Mouse (Mus musculus): ENCODE measurements around the gene Id1. TPM values are rescaled to one million over a fixed set of nuclear protein-coding genes. Genes with fewer than 3 reads are reported as not detected.

Gene Id1
- polyA plus RNA-seq, 1 experiment from 2014 or later, result 179 TPM

DNA sequence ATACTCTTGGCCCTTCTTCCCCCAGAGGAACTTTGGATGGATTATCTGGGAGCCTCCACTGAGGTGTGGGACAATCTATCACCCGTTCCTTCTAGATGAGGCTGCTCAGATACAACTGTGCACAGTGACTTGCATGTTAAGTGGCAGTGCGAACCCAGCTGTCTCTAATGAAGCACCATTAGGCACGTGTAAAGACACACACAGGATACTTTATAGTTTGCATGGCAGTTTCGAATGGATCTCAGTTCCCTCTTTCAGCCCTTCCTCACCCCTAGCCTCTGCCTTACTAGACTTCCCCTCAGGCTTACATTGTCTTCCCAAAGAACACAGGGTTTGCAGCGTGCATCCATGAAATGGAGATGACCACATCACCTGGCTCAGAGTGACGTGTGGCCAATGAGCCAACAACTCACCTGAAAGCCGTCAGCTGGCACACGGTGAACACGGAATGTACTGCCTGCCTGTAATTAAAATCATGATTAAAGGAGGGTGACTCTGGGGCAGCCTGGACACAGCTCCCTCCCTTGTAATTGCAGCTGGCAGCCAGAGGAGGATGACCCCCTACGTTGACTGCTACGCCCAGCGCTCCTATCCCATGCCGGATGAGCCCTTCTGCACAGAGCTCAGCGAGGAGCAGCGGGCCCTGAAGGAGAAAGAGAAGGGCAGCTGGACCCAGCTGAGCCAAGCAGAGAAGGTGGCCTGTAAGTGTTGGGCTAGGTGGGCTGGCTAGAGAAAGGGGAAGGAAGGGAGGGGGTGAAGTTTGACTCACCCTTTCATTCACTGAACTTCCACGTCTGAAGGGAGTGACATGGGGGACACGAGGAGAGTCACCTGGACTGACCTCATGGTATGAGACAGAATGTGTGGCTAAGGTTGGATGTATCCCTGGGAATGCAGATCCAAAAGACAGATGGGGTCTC is 20.7 kb downstream of the Id1 start:
- no peak overlapping the region for H3K4me3 ChIP-seq
- no peak overlapping the region for H3K4me2 ChIP-seq
- no peak overlapping the region for H3K9ac ChIP-seq
- no peak for ATAC-seq (ENCODE audit: insufficient number of reproducible peaks, insufficient read depth, low FRiP score, low TSS enrichment, low read depth)
- 58% methylated on average over 17 of the region's 17 CpGs for WGBS
- H3K27me3 ChIP-seq, result no peaks in the 10 kb centered on the region
- H3K27ac ChIP-seq, result no peak overlapping the region
- H3K9me3 ChIP-seq, result no peaks in the 10 kb centered on the region
- H3K4me1 ChIP-seq, result peaks cover 22% of the 10 kb centered on the region
- no peaks in the 10 kb centered on the region for H3K36me3 ChIP-seq

DNA sequence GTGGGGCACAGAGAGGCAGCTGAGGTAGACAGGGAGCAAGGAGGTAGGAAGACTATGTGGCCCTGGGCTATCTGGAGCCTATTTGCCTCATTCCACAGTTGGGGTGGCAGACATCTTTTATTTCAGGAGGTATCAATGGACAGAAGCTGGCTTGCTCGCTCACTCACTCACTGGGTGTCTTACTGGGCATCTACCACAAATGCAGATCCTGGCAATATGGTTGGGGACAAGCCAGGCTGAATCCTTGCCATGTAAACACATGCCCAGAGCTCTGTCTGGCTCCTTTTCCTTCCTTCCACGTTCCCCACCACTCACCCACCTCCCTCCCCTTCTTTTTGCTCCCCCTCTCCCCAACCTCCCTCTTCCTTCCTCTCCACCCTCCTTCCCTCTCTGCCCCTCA is 21.4 kb downstream of the Id1 start:
- no peak overlapping the region for H3K4me2 ChIP-seq
- H3K4me1 ChIP-seq, result peaks cover 22% of the 10 kb centered on the region
- H3K36me3 ChIP-seq, result no peaks in the 10 kb centered on the region
- H3K27ac ChIP-seq, result no peak overlapping the region
- WGBS, result 62% methylated on average over 2 of the region's 2 CpGs
- no peak overlapping the region for H3K4me3 ChIP-seq
- no peaks in the 10 kb centered on the region for H3K27me3 ChIP-seq
- H3K9me3 ChIP-seq, result no peaks in the 10 kb centered on the region
- ATAC-seq (ENCODE audit: insufficient number of reproducible peaks, insufficient read depth, low FRiP score, low TSS enrichment, low read depth), result no peak
- no peak overlapping the region for H3K9ac ChIP-seq

DNA sequence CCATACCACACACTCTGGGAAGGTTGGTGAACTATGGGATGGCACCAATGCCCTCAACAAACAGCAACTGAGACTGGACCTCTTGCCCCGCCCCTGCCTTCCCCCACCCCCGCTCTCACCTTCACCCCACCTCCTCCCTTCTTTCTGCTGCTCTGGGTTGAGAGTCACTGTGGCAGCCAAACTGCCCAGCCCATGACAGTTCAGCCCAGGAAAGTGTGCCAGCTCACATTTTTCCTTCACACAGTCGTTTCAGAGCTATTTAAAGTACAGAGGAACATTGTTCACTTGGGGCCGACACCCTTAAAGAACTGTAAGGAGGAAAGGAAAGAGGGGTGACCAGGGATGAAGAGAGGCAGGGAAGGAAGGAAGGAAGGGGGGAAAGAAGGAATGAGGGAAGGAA is 22.3 kb downstream of the Id1 start:
- no peak overlapping the region for H3K27ac ChIP-seq
- no peak overlapping the region for H3K9ac ChIP-seq
- no peak overlapping the region for H3K4me2 ChIP-seq
- H3K4me3 ChIP-seq, result no peak overlapping the region
- no peaks in the 10 kb centered on the region for H3K36me3 ChIP-seq
- peaks cover 22% of the 10 kb centered on the region for H3K4me1 ChIP-seq
- 53% methylated on average over 4 of the region's 4 CpGs for WGBS
- H3K27me3 ChIP-seq, result no peaks in the 10 kb centered on the region
- H3K9me3 ChIP-seq, result no peaks in the 10 kb centered on the region
- no peak for ATAC-seq (ENCODE audit: insufficient number of reproducible peaks, insufficient read depth, low FRiP score, low TSS enrichment, low read depth)

DNA sequence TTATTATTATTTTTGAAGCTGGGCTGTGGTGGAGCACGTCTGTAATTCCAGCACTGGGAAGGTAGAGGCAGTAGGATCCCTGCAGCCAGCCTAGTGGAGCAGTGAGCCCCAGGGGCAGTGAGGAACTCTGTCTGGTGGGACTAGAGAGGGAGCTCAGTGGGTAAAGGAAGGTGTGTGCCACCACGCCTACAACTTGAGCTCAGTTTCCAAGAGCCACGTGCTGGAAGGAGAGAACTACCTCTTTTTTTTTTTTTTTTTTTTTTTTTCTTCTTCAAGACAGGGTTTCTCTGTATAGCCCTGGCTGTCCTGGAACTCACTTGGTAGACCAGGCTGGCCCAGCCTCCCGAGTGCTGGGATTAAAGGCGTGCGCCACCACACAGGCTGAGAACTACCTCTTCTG is 27.3 kb downstream of the Id1 start:
- Histone ChIP-seq H3K27me3 (no peaks in the 10 kb centered on the region), H3K4me3 (no peak overlapping the region), H3K27ac (no peak overlapping the region), H3K9me3 (no peaks in the 10 kb centered on the region), H3K4me1 (peaks cover 27% of the 10 kb centered on the region), H3K4me2 (no peak overlapping the region), H3K9ac (no peak overlapping the region), H3K36me3 (no peaks in the 10 kb centered on the region)
- WGBS, result 73% methylated on average over 6 of the region's 6 CpGs
- no peak for ATAC-seq (ENCODE audit: insufficient number of reproducible peaks, insufficient read depth, low FRiP score, low TSS enrichment, low read depth)

DNA sequence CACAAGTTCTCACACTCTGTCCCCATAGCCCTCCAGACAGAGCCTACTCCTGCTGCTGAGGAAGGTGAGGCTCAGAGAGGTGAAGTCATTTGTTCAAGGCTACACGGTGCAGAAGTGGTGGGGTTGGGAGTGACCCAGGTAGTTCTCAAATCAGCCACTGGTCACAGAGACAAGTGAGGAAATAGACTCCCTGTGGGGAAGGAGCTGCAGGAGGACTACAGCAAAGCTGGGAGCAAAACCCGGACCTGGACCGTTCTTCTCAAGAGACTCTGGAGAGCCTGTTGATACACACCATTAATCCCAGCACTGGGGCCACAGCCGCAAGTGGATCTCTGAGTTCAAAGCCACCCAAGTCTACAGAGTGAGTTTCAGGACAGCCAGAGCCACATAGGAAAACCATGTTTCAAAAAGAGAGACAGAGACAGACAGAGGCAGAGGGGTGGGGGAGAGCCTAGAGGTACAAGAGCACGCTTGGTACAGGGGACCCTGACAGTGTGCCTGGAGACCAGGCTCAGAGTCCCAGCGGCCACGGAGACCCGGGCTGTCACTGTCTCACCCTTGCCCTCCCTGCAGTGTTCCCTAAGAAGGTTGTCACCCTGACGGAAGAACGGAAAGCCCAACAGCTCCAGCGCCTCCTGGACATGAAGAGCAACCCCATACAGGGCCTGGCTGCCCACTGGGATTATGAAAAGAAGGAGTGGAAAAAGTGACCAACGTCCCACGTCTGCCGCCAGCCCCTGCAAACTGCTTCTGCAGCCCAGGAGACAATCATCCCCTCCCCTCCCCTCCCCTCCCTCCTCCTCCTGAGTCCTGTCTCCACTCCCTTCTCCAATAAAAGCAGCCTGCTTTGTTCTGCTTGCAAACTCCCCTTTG is 28.4 kb downstream of the Id1 start:
- Histone ChIP-seq H3K36me3 (no peaks in the 10 kb centered on the region), H3K9ac (no peak overlapping the region), H3K4me2 (peak overlapping the region; percentile 41; the same call in 1 of the 2 replicates), H3K4me1 (peaks cover 27% of the 10 kb centered on the region), H3K4me3 (no peak overlapping the region), H3K9me3 (no peaks in the 10 kb centered on the region), H3K27ac (no peak overlapping the region), H3K27me3 (no peaks in the 10 kb centered on the region)
- WGBS, result 10% methylated on average over 14 of the region's 14 CpGs
- no peak for ATAC-seq (ENCODE audit: insufficient number of reproducible peaks, insufficient read depth, low FRiP score, low TSS enrichment, low read depth)

DNA sequence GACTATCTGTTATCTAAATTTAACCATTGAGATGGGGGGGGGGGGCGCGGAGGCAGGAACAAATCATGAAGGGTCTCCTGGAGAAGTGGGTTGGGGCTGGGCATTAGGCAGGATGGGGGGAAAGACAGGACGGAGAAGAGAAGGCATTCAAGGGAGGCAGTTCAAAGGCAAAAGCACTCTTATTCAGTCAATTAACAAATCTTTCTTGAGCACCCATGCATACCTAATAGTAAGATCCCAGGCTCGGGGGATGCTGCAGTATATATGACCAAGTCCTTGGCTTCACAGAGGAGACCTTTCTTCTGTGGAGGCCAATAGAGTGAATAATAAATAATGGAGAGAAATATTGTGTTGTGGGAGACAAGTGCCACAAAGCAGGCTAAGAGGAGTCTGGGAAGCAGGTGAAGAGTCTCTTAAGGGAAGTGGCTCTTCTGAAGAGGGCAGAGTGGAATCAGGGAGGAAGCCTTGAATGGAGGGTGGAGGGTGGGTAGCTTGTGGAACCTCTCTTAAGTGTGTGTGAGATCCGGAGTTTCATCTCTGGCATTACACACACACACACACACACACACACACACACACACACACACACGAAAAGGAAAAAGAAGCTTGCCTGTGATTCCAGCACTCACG is 29.1 kb downstream of the Id1 start:
- Histone ChIP-seq H3K36me3 (no peaks in the 10 kb centered on the region), H3K9ac (no peak overlapping the region), H3K27ac (no peak overlapping the region), H3K9me3 (no peaks in the 10 kb centered on the region), H3K4me1 (peaks cover 27% of the 10 kb centered on the region), H3K4me3 (no peak overlapping the region), H3K27me3 (no peaks in the 10 kb centered on the region), H3K4me2 (no peak overlapping the region)
- ATAC-seq (ENCODE audit: insufficient number of reproducible peaks, insufficient read depth, low FRiP score, low TSS enrichment, low read depth), result no peak
- 37% methylated on average over 7 of the region's 7 CpGs for WGBS

DNA sequence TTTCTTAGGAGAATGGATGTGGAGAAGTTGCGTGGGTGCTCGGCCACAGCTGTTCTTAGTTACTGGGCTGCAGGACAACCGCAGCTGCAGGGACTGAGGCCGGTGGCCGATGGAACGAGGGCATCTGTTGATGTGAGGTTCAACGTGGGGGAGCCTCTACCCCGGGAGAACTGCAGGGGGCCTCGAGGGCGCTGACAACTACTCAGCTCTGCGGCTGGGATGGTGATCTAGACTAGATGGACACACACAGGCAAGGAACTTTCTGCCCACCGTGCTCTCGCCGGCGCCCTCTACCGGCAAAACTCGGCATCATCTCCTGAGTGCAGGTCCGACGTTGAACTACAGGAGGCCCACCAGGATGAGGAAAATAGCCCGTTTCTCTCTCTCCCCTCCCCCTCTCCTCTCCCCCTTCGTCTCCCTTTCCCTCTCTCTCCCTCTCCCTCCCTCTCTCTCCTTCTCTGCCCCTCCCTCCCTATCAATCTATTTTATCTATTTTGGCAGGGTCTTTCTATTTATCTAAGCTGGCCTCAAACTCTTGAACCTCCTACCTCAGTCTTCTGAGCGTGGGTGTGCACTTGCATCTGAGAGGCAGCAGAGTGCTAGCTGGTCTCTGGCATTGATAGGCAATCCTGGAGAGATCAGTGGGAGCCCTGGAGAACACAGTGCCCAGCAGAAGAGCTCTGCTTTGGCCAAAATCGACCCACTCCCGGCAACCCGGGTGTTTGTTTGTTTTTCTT is 30.5 kb downstream of the Id1 start:
- no peak overlapping the region for H3K4me3 ChIP-seq

DNA sequence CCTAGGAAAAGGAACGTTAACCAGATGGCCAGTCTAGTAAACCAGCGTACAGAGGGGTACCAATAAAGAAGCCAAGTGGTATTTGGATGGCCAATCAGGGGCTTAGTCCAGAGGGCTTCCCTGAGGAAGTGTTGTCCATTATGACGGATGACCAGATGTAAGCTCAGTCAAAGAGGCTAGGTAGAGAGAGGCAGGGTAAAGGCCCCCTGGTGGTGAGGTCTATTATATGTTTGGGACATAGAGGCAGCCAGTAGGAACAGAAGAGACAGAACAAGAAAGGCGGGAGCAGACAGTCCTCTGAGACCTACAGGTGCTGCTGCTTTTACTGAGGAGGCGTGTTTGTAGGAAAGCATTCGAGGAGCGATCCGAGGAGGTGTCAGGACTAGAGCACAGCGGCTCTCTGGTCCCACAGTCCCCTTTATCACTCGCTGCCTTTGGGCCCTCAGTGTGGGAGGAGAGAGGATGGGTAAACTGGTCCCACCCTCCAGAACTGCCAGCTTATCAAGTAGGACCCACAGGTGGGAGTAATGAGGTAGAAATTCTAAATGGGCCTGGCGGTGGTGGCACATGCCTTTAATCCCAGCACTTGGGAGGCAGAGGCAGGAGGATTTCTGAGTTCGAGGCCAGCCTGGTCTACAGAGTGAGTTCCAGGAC is 31.7 kb downstream of the Id1 start:
- no peak overlapping the region for H3K27ac ChIP-seq
- H3K27me3 ChIP-seq, result no peaks in the 10 kb centered on the region
- no peak overlapping the region for H3K4me3 ChIP-seq
- WGBS, result 56% methylated on average over 12 of the region's 12 CpGs
- ATAC-seq (ENCODE audit: insufficient number of reproducible peaks, insufficient read depth, low FRiP score, low TSS enrichment, low read depth), result no peak
- no peaks in the 10 kb centered on the region for H3K36me3 ChIP-seq
- no peak overlapping the region for H3K4me2 ChIP-seq
- no peaks in the 10 kb centered on the region for H3K9me3 ChIP-seq
- no peak overlapping the region for H3K9ac ChIP-seq
- peaks cover 27% of the 10 kb centered on the region for H3K4me1 ChIP-seq

More for the DNA sequence above, 30.5 kb downstream of the Id1 start:
- WGBS, result 17% methylated on average over 25 of the region's 25 CpGs
- H3K27me3 ChIP-seq, result no peaks in the 10 kb centered on the region
- ATAC-seq (ENCODE audit: insufficient number of reproducible peaks, insufficient read depth, low FRiP score, low TSS enrichment, low read depth), result peak; percentile 48; the same call in 1 of the 2 replicates
- H3K27ac ChIP-seq, result peak overlapping the region; percentile 45
- peaks cover 27% of the 10 kb centered on the region for H3K4me1 ChIP-seq
- peak overlapping the region; percentile 21 for H3K4me2 ChIP-seq
- 0 out of 2 replicates have a peak overlapping the region, but pooled peaks have one; percentile 33 for H3K9ac ChIP-seq
- no peaks in the 10 kb centered on the region for H3K36me3 ChIP-seq
- no peaks in the 10 kb centered on the region for H3K9me3 ChIP-seq

DNA sequence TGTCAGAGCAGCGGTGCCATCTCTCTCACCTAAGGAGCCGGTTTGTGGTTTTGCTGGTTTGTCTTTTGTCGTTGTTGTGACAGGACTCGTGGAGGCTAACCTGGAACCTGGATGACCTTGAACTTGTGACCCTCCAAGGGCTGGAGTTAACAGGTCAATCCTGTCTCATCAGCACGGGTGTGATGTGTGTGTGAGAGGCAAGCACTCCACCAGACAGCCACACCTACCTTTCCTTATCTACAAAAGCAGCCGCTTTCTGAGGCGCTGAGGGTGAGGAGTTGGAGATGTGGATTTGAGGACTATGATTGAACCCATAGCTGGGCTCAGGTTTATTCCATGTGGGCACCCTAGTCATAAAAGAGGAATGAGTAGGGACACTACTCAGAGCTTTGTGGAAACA is 33.6 kb downstream of the Id1 start:
- Histone ChIP-seq H3K36me3 (no peaks in the 10 kb centered on the region), H3K27ac (no peak overlapping the region), H3K27me3 (no peaks in the 10 kb centered on the region), H3K9me3 (no peaks in the 10 kb centered on the region), H3K4me2 (no peak overlapping the region), H3K9ac (no peak overlapping the region), H3K4me1 (peaks cover 22% of the 10 kb centered on the region), H3K4me3 (no peak overlapping the region)
- 83% methylated on average over 7 of the region's 7 CpGs for WGBS
- ATAC-seq (ENCODE audit: insufficient number of reproducible peaks, insufficient read depth, low FRiP score, low TSS enrichment, low read depth), result no peak

DNA sequence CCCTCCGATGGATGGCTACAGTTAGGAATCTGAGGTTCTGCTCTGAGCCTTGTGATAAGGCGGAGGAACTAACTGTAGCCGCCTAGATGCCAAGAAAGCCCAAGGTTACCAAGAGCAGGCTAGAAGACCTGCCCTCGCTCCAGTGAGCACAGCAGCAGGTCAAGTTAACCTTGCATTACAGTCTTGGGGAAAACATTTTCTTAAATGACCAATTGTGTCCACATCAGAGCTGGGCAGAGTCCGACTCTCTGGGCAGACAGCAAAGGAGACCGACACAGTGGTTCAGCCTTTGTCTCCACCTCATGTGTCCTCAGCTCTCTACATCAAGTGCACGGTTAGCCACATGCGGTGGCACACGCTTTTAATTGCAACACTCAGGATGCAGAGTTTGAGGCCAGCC is 35.5 kb downstream of the Id1 start:
- H3K36me3 ChIP-seq, result no peaks in the 10 kb centered on the region
- H3K27ac ChIP-seq, result no peak overlapping the region
- no peak overlapping the region for H3K4me3 ChIP-seq
- no peaks in the 10 kb centered on the region for H3K27me3 ChIP-seq
- 92% methylated on average over 9 of the region's 9 CpGs for whole genome bisulfite sequencing
- H3K9ac ChIP-seq, result no peak overlapping the region
- H3K4me1 ChIP-seq, result peaks cover 8% of the 10 kb centered on the region
- no peak for ATAC-seq (ENCODE audit: insufficient number of reproducible peaks, insufficient read depth, low FRiP score, low TSS enrichment, low read depth)
- H3K4me2 ChIP-seq, result no peak overlapping the region
- H3K9me3 ChIP-seq, result no peaks in the 10 kb centered on the region

Data from embryonic facial prominence, embryonic 13.5 days (tissue).